Mouse (Mus musculus): ENCODE data around the gene Sptbn4. TPM values are rescaled to one million over a fixed set of nuclear protein-coding genes. Genes with fewer than 3 reads are reported as not detected.

The Sptbn4 gene
- total and polyA plus RNA-seq, 2 experiments from 2014 or later, result 4.0 to 27.1 TPM

DNA sequence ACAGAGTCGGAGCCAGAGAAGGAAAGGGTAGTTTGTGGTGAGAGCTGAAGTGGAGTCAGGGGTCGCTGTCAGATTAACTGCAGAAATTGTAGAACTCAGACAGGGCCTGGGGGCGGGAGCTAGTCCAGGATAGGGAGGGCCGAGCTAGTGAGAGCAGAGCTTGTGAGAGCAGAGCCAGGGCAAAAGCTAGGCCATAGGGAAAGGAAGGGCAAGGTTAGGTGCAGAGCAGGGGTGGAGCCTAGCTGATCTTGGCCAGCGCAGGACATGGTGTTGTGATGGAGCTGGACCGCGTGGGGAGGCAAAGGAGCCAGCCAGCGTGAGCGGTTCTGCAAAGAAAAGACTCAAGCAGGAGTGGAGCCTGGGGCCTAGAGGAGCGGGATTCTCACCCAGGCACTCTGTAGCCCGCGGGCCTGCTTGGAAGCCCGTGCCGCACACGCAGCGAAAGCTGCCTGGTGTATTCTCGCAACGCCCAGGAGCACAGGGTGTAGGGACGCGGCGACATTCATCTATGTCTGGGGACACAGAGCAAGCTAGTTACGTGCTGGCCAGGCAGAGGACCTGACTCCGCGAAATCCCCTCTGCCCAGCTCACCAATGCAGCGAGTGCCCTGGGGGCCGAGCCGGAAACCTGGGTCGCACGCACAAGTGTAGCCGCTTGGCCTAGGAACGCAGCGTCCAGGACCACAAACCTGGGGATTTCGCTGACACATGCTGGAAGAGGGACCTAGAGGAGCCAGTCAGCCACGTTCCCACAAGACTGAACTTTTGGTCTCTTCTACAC lies 121.2 kb downstream of the Sptbn4 start:
- ATAC-seq (ENCODE audit: low FRiP score) (no peak), DNase-seq (ENCODE audit: low spot score) (no peak)
- no peaks in the 10 kb centered on the region for H3K9me3 ChIP-seq (ENCODE audit: low read length)
- H3K4me2 ChIP-seq (ENCODE audit: low read depth, low read length, poor library complexity, severe bottlenecking), result peak overlapping the region; percentile 41; the same call in 1 of the 2 replicates
- peaks cover 2% of the 10 kb centered on the region; the same call in 1 of the 2 replicates for H3K4me1 ChIP-seq (ENCODE audit: insufficient read depth, low read length)
- no peak for TF ChIP-seq CTCF (IDR thresholded peaks at IDR 0.05)
- 0 out of 2 replicates have a peak overlapping the region, but pooled peaks have one; percentile 13 for H3K9ac ChIP-seq (replicated peaks; ENCODE audit: low read length, poor library complexity, severe bottlenecking)
- no peak overlapping the region for H3K4me3 ChIP-seq (ENCODE audit: low read depth, low read length)
- WGBS, result 43% methylated on average over 34 of the region's 34 CpGs
- peaks cover 51% of the 10 kb centered on the region for H3K27me3 ChIP-seq (ENCODE audit: insufficient read depth, low read length)
- no peaks in the 10 kb centered on the region for H3K36me3 ChIP-seq (ENCODE audit: insufficient read depth, low read length)
- H3K27ac ChIP-seq (ENCODE audit: low read depth, low read length), result no peak overlapping the region

DNA sequence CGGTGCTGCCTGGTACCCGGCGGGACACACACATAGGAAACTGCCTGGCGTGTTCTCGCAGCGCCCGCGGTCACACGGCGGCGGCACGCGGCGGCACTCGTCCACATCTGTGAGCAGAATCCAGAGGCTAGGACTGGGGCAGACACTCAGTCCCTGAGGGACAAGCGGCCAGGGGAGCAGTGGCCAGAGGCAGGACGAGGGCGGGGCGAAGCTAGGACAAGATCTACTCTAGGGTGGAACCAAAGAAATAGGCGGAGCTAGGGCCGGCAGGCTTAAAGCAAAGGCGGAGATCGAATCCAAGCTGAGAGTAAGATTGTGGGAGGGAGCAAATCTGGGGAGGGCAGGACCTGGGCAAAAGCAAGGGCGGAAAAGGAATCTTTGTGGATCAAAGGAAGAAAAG lies 121.8 kb downstream of the Sptbn4 start:
- no peak for ATAC-seq (ENCODE audit: low FRiP score)
- H3K9ac ChIP-seq (replicated peaks; ENCODE audit: low read length, poor library complexity, severe bottlenecking), result no peak overlapping the region
- 6% methylated on average over 24 of the region's 24 CpGs for WGBS
- DNase-seq (ENCODE audit: low spot score), result no peak
- TF ChIP-seq CTCF (IDR thresholded peaks at IDR 0.05), result no peak
- H3K27ac ChIP-seq (ENCODE audit: low read depth, low read length), result no peak overlapping the region
- H3K4me3 ChIP-seq (ENCODE audit: low read depth, low read length), result peak overlapping the region; percentile 9; the same call in 1 of the 2 replicates
- H3K4me2 ChIP-seq (ENCODE audit: low read depth, low read length, poor library complexity, severe bottlenecking), result peak overlapping the region; percentile 41
- H3K9me3 ChIP-seq (ENCODE audit: low read length), result no peaks in the 10 kb centered on the region
- no peaks in the 10 kb centered on the region; the same call in 1 of the 2 replicates for H3K4me1 ChIP-seq (ENCODE audit: insufficient read depth, low read length)
- peaks cover 47% of the 10 kb centered on the region for H3K27me3 ChIP-seq (ENCODE audit: insufficient read depth, low read length)
- H3K36me3 ChIP-seq (ENCODE audit: insufficient read depth, low read length), result no peaks in the 10 kb centered on the region

DNA sequence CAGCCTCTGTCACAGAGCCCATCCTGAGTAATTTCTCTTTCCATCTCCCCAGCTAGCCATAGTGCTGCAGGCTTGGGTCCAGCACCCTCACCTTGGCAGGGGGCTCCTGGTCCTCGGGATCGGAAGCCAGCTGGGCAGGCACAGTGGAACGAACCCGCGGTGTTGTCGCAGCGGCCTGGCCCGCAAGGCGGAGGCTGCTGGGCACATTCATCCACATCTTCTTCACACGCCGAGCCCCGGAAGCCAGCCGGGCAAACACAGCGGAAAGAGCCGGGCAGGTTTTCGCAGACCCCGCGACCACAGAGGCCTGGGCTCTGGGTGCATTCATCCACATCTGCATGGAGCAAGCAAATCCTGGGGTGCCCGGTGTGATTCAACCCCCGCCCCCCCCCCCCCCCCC lies 122.6 kb downstream of the Sptbn4 start:
- no peaks in the 10 kb centered on the region for H3K9me3 ChIP-seq (ENCODE audit: low read length)
- no peak for ATAC-seq (ENCODE audit: low FRiP score)
- no peaks in the 10 kb centered on the region for H3K4me1 ChIP-seq (ENCODE audit: insufficient read depth, low read length)
- no peak for DNase-seq (ENCODE audit: low spot score)
- 57% methylated on average over 19 of the region's 20 CpGs for WGBS
- no peak overlapping the region for H3K4me2 ChIP-seq (ENCODE audit: low read depth, low read length, poor library complexity, severe bottlenecking)
- no peak overlapping the region for H3K27ac ChIP-seq (ENCODE audit: low read depth, low read length)
- no peak overlapping the region for H3K4me3 ChIP-seq (ENCODE audit: low read depth, low read length)
- H3K36me3 ChIP-seq (ENCODE audit: insufficient read depth, low read length), result no peaks in the 10 kb centered on the region
- no peak for TF ChIP-seq CTCF (IDR thresholded peaks at IDR 0.05)
- H3K9ac ChIP-seq (replicated peaks; ENCODE audit: low read length, poor library complexity, severe bottlenecking), result no peak overlapping the region
- H3K27me3 ChIP-seq (ENCODE audit: insufficient read depth, low read length), result peaks cover 39% of the 10 kb centered on the region

DNA sequence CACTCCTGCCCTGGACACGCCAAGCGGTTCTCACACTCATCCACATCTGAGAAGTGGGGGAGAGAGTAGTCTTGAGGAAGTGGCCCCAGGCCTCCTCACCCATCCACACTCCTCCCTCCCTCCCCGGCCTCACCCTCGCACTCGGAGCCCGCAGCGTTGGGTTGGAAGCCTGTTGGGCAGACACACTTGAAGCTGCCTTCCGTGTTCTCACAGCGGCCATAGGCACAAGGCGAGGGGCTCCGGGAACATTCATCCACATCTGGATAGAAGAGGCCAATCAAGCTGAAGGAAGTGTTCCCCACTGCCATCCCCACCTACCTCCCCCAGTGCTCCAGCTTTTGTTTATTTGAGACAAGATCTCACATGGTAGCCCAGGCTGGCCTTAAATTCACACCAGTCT lies 123.3 kb downstream of the Sptbn4 start:
- ATAC-seq (ENCODE audit: low FRiP score) (no peak), DNase-seq (ENCODE audit: low spot score) (no peak)
- no peak overlapping the region for H3K9ac ChIP-seq (replicated peaks; ENCODE audit: low read length, poor library complexity, severe bottlenecking)
- H3K27ac ChIP-seq (ENCODE audit: low read depth, low read length), result no peak overlapping the region
- H3K4me1 ChIP-seq (ENCODE audit: insufficient read depth, low read length), result no peaks in the 10 kb centered on the region
- peaks cover 32% of the 10 kb centered on the region for H3K27me3 ChIP-seq (ENCODE audit: insufficient read depth, low read length)
- H3K36me3 ChIP-seq (ENCODE audit: insufficient read depth, low read length), result no peaks in the 10 kb centered on the region
- TF ChIP-seq CTCF (IDR thresholded peaks at IDR 0.05), result no peak
- no peak overlapping the region for H3K4me3 ChIP-seq (ENCODE audit: low read depth, low read length)
- no peaks in the 10 kb centered on the region for H3K9me3 ChIP-seq (ENCODE audit: low read length)
- H3K4me2 ChIP-seq (ENCODE audit: low read depth, low read length, poor library complexity, severe bottlenecking), result no peak overlapping the region
- WGBS, result 98% methylated on average over 11 of the region's 11 CpGs

DNA sequence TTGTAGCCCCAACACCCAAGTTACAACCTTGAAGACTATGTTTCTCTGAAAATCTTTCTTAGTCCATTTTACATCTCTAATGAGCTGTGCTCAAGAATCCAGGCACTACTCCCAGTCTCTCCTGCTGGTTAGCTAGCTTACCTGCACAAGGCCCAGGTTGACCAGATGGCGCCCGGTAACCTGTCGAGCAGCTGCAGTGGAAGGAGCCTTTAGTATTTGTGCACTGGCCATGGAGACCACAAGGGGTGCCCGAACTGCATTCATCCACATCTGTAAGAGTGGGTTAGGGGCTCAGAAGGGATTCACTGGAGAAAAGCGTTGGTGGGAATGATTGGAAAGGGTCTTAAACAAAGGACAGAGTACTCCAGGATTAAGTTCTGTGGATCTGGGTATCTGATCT lies 124.5 kb downstream of the Sptbn4 start:
- peaks cover 24% of the 10 kb centered on the region for H3K27me3 ChIP-seq (ENCODE audit: insufficient read depth, low read length)
- H3K9ac ChIP-seq (replicated peaks; ENCODE audit: low read length, poor library complexity, severe bottlenecking), result no peak overlapping the region
- H3K4me2 ChIP-seq (ENCODE audit: low read depth, low read length, poor library complexity, severe bottlenecking), result no peak overlapping the region
- H3K4me3 ChIP-seq (ENCODE audit: low read depth, low read length), result no peak overlapping the region
- no peak for DNase-seq (ENCODE audit: low spot score)
- no peaks in the 10 kb centered on the region for H3K36me3 ChIP-seq (ENCODE audit: insufficient read depth, low read length)
- ATAC-seq (ENCODE audit: low FRiP score), result no peak
- TF ChIP-seq CTCF (IDR thresholded peaks at IDR 0.05), result no peak
- H3K27ac ChIP-seq (ENCODE audit: low read depth, low read length), result no peak overlapping the region
- no peaks in the 10 kb centered on the region for H3K9me3 ChIP-seq (ENCODE audit: low read length)
- no peaks in the 10 kb centered on the region for H3K4me1 ChIP-seq (ENCODE audit: insufficient read depth, low read length)
- 90% methylated on average over 5 of the region's 5 CpGs for WGBS

DNA sequence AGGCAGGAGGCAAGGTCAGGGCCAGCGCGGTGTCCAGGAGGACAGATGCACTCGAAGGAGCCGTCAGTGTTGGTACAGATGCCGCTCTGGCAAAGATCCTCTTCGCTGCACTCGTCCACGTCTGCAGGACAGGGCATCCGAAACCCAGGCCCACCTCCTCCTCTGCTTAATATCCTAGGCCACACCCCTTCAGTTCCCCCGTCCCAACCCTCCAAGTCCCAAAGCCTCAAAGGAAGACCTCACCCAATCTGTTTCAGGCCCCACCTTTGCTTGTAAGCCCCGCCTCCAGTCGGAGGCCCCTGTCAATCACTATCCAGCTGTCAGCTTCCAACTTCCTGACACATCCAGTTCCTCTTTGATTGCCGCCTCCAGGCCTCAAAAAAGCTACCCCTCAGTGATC lies 125.2 kb downstream of the Sptbn4 start:
- DNase-seq (ENCODE audit: low spot score), result no peak
- Histone ChIP-seq H3K27me3 (ENCODE audit: insufficient read depth, low read length) (peaks cover 17% of the 10 kb centered on the region; the same call in 1 of the 2 replicates), H3K36me3 (ENCODE audit: insufficient read depth, low read length) (no peaks in the 10 kb centered on the region), H3K9me3 (ENCODE audit: low read length) (no peaks in the 10 kb centered on the region), H3K4me1 (ENCODE audit: insufficient read depth, low read length) (no peaks in the 10 kb centered on the region), H3K9ac (replicated peaks; ENCODE audit: low read length, poor library complexity, severe bottlenecking) (no peak overlapping the region), H3K4me3 (ENCODE audit: low read depth, low read length) (no peak overlapping the region), H3K4me2 (ENCODE audit: low read depth, low read length, poor library complexity, severe bottlenecking) (no peak overlapping the region), H3K27ac (ENCODE audit: low read depth, low read length) (no peak overlapping the region)
- no peak for TF ChIP-seq CTCF (IDR thresholded peaks at IDR 0.05)
- ATAC-seq (ENCODE audit: low FRiP score), result no peak
- WGBS, result 23% methylated on average over 12 of the region's 13 CpGs

Data from midbrain, postnatal 0 days (tissue).